Mouse (Mus musculus) megakaryocyte, embryonic 14.5 days (primary cell): Measurements from ENCODE around the gene Gabpb2. TPM values are rescaled to one million over a fixed set of nuclear protein-coding genes. Genes with fewer than 3 reads are reported as not detected.

Experiments
- H3K27me3 ChIP-seq: replicated peaks from 2 replicates; pipeline ENCODE3; 2012; ENCODE audit warnings: inconsistent platforms
- H3K36me3 ChIP-seq: replicated peaks from 2 replicates; pipeline ENCODE3; 2012; ENCODE audit warnings: low read length, inconsistent platforms, mixed read lengths
- H3K4me1 ChIP-seq: 2 replicates; pipeline ENCODE4 v1.6.1; 2012; ENCODE audit warnings: inconsistent platforms
- H3K4me3 ChIP-seq: replicated peaks from 2 replicates; pipeline ENCODE3; 2012; ENCODE audit warnings: moderate library complexity, mild to moderate bottlenecking, inconsistent platforms
- H3K9me3 ChIP-seq: 2 replicates; pipeline ENCODE4 v1.6.1; 2012; ENCODE audit warnings: inconsistent platforms
- FLI1 ChIP-seq: IDR thresholded peaks from 2 replicates; pipeline ENCODE4 v1.6.1; 2012; ENCODE audit warnings: low read length, inconsistent platforms, mixed read lengths
- GATA1 ChIP-seq: IDR thresholded peaks from 3 replicates; pipeline ENCODE4 v1.6.1; 2012; ENCODE audit warnings: mixed read lengths, low read length, inconsistent platforms, borderline replicate concordance
- polyA plus RNA-seq: library from polyadenylated mRNA; stranded (reverse); fragments of >175 nt; gene quantifications from 2 replicates; pipeline ENCODE4 v1.2.3, GENCODE M21; 2012; ENCODE audit warnings: low replicate concordance; ENCODE audit not compliant: insufficient read depth

The Gabpb2 gene
- polyA plus RNA-seq, 1 experiment = 0.60 TPM

DNA sequence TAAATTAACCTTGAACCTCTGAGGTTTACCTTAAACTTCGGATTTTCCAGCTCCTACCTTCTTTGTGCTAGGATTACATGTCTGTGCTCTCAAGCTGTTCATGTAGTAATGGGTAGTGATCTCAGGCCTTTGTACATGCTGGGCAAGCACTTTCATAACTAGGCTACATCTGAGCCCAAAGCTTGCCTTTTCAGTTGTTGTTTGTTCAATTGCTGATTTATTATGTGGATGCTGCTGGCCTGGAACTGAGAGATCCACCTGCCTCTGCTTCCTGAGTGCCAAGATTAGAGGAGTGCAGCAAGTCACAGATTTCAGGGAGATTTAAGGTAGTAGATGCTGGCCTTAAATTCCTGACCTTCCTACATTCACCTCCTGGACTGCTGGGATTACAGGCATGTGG lies 18.6 kb downstream of the Gabpb2 start:
- H3K4me3 ChIP-seq = no peak overlapping the region
- H3K27me3 ChIP-seq = no peaks in the 10 kb centered on the region
- no peaks in the 10 kb centered on the region for H3K9me3 ChIP-seq
- peaks cover 97% of the 10 kb centered on the region for H3K36me3 ChIP-seq
- H3K4me1 ChIP-seq = 0 out of 2 replicates have a peak, but pooled peaks cover 4% of the 10 kb centered on the region
- TF ChIP-seq FLI1 (no peak), GATA1 (no peak)

DNA sequence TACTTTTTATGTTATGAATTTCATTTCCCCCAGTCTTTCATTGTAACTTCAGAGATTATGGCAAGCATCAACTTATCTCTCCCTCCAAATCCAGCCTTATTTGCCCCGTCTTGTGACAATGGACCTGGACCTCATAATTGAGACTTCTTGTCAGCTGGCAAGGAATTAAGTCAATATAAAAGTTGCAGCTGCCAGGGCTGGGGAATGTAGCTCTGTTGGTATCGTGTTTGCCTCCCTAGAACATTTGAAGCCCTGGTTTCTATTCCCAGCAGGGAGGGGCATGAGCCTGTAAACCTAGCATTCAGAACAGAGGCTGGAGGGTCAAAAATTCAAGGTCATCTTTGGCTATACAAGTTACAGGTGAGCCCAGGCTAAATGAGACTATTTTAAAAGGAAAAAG lies 21.9 kb downstream of the Gabpb2 start:
- Histone ChIP-seq H3K4me3 (no peak overlapping the region), H3K36me3 (peaks cover 93% of the 10 kb centered on the region), H3K4me1 (0 out of 2 replicates have a peak, but pooled peaks cover 4% of the 10 kb centered on the region), H3K9me3 (no peaks in the 10 kb centered on the region), H3K27me3 (no peaks in the 10 kb centered on the region)
- TF ChIP-seq FLI1 = no peak
- TF ChIP-seq GATA1 = no peak

DNA sequence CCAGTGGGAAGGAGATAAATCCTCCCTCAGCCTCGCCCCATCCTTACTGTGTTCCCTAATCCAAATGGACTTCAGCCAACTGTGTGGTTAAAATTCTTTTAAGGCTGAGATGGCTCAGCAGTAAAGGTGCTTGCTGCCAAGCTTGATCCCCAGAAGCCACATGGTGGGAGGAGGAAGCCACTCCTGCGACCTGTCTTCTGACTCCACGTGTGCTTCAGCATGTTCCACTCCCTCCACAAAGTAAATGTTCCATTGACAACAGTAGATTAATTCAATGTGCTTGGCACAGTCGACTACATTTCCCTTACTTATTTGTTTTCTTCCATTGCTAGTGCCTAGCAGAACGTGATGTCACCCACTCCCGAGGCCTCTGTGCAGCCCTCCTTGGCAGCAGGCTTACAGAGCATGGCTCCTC lies 23.0 kb downstream of the Gabpb2 start:
- Histone ChIP-seq H3K9me3 (no peaks in the 10 kb centered on the region), H3K27me3 (no peaks in the 10 kb centered on the region), H3K36me3 (peaks cover 91% of the 10 kb centered on the region), H3K4me1 (0 out of 2 replicates have a peak, but pooled peaks cover 4% of the 10 kb centered on the region), H3K4me3 (no peak overlapping the region)
- no peak for TF ChIP-seq FLI1
- no peak for TF ChIP-seq GATA1

DNA sequence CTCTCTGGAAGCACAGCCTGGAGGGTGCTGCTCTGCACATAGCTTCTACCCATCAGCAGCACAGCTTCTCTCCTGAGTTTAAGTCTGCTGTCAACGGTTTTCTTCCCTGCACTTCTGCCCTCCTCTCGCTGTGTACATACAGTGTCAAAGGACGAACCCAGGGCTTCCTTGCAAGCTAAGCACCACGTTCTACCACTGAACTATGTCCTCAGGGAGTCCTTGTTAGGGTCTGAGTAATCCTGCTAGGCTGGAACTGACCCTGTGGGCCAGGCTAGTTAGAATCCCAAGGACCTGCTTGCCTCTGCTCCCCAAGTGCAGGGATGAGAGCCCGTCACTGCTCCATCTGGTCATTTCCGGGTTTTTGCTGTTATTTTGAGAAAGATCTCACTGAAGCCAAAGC lies 30.8 kb downstream of the Gabpb2 start:
- H3K27me3 ChIP-seq = no peaks in the 10 kb centered on the region
- TF ChIP-seq GATA1 (no peak), FLI1 (no peak)

DNA sequence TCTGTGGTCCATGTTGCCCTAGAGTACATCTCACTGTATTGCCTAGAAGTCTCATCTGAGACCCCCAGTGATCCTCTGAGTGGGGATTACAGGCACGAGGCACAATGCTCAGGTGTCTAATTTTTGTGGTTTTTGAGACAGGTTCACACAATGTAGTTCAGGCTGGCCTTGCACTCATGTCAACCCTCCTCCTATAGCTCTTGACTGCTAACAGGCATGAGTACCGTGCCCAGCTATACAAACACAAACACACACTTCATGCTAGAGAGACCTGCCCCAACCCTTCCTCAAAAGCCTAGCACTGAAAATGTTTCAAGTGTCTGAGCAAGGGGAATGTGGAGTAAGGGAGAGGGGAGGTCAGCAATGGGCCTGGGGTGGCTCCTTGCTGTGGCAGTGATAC lies 31.6 kb downstream of the Gabpb2 start:
- Histone ChIP-seq H3K4me1 (peaks cover 5% of the 10 kb centered on the region), H3K27me3 (no peaks in the 10 kb centered on the region), H3K36me3 (peaks cover 93% of the 10 kb centered on the region), H3K9me3 (no peaks in the 10 kb centered on the region), H3K4me3 (no peak overlapping the region)
- TF ChIP-seq GATA1 (no peak), FLI1 (no peak)

More for the DNA sequence above, 30.8 kb downstream of the Gabpb2 start:
- Histone ChIP-seq H3K4me3 (no peak overlapping the region), H3K4me1 (peaks cover 5% of the 10 kb centered on the region), H3K9me3 (no peaks in the 10 kb centered on the region), H3K36me3 (peaks cover 95% of the 10 kb centered on the region)

DNA sequence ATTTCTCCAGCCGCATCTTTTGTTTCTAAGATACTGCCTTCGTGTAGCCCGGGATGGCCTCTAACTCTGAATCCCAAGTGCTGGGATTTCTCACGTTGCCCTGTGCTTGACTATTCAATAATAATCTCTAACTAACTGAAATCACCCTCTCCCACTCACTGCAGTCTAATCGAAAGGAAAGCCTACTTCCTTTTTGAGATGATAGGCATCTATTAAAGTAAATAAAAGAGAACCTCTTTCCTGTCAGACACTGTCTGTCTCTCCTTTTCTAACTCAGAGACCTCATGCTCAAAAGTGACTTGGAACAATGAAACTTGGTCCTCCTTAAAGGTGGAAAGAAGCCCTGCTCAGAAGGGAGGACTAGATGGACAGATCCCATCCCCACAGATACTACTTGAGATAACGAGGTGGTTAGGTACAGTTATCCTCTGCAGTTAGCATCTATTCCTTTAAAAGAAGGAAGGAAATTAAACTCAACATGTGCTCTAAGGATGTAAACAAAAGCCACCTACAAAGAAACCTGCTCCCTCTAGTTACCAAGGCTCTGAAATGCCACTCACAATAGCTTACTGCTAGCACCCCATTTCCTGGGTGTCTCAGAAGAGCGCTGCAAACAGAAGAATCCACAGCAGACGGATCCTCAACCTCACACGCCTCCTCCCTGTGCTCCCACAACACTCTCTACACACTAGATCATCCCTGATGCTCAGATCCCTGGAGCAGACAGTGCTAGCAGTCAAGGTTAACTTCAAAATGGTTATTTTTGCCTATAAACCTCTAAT lies 32.7 kb downstream of the Gabpb2 start:
- no peak overlapping the region for H3K4me3 ChIP-seq
- H3K9me3 ChIP-seq = no peaks in the 10 kb centered on the region
- H3K4me1 ChIP-seq = peaks cover 11% of the 10 kb centered on the region
- TF ChIP-seq FLI1 = no peak
- TF ChIP-seq GATA1 = no peak
- H3K27me3 ChIP-seq = no peaks in the 10 kb centered on the region
- peaks cover 89% of the 10 kb centered on the region for H3K36me3 ChIP-seq

DNA sequence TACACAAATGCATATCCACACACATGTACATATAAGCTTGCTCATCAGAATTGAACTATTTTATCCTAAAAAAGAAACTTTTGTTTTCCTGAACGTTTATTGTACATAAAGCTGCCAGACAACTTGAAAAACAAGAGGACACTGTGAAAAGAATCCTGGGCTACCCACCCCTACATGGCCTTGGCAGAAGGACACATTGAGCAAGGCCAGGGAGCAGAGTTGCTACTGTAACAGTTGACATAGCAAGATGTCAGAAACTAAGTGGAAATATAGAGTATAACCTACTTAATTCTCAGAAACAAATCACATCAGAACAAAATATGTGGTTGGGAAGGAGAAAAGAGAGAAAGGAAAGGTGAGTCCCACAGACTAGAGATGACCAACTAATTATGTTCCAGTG lies 35.9 kb downstream of the Gabpb2 start:
- Histone ChIP-seq H3K4me1 (peaks cover 19% of the 10 kb centered on the region), H3K4me3 (no peak overlapping the region), H3K27me3 (peaks cover 2% of the 10 kb centered on the region), H3K36me3 (peaks cover 58% of the 10 kb centered on the region), H3K9me3 (no peaks in the 10 kb centered on the region)
- no peak for TF ChIP-seq FLI1
- TF ChIP-seq GATA1 = no peak

DNA sequence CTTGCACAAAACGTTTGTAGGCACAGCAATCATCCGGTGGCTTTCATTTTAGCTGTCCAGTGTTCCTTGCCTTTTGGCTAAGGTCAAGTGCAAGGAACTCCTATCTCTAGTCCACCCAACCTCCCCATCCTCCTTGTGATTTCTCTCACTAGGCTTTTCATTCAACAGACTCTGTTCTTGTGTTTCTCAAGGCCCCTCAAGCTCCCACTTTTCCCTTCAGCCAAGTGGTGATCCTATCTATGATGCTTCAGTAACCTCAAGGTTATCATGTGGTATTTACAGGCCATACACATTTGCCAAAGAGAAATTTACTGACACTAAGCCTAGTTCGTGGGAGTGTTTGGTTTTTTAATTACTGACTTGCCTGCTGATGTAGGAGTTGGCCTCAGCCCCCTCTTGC lies 37.8 kb downstream of the Gabpb2 start:
- peaks cover 39% of the 10 kb centered on the region for H3K36me3 ChIP-seq
- H3K4me1 ChIP-seq = peaks cover 36% of the 10 kb centered on the region
- peaks cover 2% of the 10 kb centered on the region for H3K27me3 ChIP-seq
- no peak overlapping the region for H3K4me3 ChIP-seq
- H3K9me3 ChIP-seq = no peaks in the 10 kb centered on the region
- TF ChIP-seq FLI1 = no peak
- TF ChIP-seq GATA1 = no peak

DNA sequence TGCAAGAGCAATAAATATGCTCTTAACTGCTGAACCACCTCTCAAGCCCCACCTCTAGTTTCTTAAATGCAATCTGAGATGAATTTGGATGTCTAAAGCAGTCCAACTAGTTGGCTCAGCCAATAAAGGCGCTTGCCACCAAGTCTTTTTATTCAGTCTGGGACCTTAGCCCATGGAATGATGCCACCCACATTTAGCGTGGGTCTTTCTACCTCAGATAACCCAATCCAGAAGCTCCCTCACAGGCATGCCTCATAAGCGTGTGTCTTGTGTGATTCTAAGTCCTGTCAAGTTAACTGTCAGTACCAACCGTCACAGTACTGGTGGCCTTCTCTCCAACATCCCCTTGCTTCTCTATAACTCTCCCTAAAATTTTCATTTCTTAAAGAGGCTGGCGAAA lies 38.8 kb downstream of the Gabpb2 start:
- TF ChIP-seq FLI1 (no peak), GATA1 (no peak)
- Histone ChIP-seq H3K9me3 (no peaks in the 10 kb centered on the region), H3K4me1 (peaks cover 45% of the 10 kb centered on the region), H3K4me3 (no peak overlapping the region), H3K27me3 (peaks cover 4% of the 10 kb centered on the region), H3K36me3 (peaks cover 30% of the 10 kb centered on the region)

DNA sequence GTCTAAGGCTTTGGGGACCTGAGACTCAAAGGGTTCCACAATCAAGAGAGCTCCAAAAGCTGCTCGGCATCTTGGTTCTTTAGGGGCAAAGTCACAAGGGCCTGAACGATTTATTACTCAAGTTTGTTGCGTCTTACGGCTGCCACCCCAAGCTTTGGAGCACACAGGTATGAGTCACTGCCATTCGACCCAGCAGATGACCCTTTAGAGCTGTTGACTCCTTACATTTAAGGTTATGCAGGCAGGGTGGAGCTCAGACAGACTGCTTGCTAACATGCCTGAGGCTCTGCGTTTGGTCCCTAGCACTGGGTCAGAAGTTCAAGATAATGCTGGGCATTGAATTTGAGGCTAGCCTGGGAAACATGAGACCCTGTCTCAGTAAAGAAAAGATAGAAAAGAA lies 40.1 kb downstream of the Gabpb2 start:
- Histone ChIP-seq H3K27me3 (peaks cover 18% of the 10 kb centered on the region), H3K9me3 (peaks cover 4% of the 10 kb centered on the region; the same call in 1 of the 2 replicates), H3K36me3 (peaks cover 17% of the 10 kb centered on the region), H3K4me1 (peaks cover 59% of the 10 kb centered on the region), H3K4me3 (no peak overlapping the region)
- TF ChIP-seq GATA1 (no peak), FLI1 (no peak)
